Mouse (Mus musculus): ENCODE measurements around the gene Trmt10a. TPM values are rescaled to one million over a fixed set of nuclear protein-coding genes. Genes with fewer than 3 reads are reported as not detected.

Trmt10a gene
- polyA plus RNA-seq, 1 experiment from 2014 or later, result 13.6 TPM

DNA sequence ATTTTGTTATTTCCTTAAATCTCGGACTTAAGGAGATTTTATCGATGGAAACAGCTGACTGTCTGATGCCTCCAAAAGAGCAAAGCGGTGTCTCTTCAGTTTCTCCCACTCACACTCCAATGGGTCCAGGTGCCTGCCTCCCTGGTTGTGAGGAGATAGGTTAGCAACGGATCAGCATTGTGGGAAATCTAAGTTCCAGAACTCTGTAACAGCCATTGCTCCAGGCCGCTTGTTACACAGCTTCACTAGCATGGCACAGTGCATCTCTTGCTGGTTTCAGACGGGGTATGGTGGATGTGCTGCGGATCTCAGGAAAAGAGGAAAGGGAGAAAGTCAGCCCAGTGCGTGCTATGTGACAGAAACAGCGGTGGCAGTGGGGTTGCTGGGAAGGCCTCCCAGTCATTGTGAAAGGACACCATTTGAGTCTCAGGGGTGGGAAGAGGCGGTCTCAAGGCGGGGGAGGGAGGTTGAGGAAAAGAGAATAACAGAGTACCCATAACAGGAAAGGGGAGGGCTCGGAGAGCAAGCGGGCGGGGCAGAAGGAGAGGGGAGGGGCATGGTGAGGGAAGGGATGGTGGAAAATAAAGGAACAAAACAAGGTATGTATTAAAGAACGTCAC is 50.5 kb downstream of the Trmt10a start, which contains the start of gene 4930579F01Rik:
Gene 4930579F01Rik, minus strand, starts transcription at position 143 of the 620 bp plus-strand sequence.
- Histone ChIP-seq H3K36me3 (ENCODE audit: control insufficient read depth, insufficient read depth, low read length) (no peaks in the 10 kb centered on the region), H3K9ac (ENCODE audit: low read length) (no peak within 1 kb of the TSS), H3K4me1 (replicated peaks; ENCODE audit: control insufficient read depth, insufficient read depth, low read length) (no peaks in the 10 kb centered on the region), H3K27me3 (replicated peaks; ENCODE audit: control insufficient read depth, insufficient read depth, low read length) (no peaks in the 10 kb centered on the region), H3K4me3 (ENCODE audit: low read depth, low read length) (no peak within 1 kb of the TSS), H3K4me2 (ENCODE audit: low read length) (no peak within 1 kb of the TSS), H3K9me3 (ENCODE audit: control insufficient read depth, low read length) (no peaks in the 10 kb centered on the region), H3K27ac (ENCODE audit: low read depth) (no peak within 1 kb of the TSS)
- ATAC-seq (replicated peaks; ENCODE audit: low FRiP score, low TSS enrichment, low read depth) (no peak), DNase-seq (ENCODE audit: low spot score) (no peak)
- WGBS, result 82% methylated on average over 15 of the region's 15 CpGs

DNA sequence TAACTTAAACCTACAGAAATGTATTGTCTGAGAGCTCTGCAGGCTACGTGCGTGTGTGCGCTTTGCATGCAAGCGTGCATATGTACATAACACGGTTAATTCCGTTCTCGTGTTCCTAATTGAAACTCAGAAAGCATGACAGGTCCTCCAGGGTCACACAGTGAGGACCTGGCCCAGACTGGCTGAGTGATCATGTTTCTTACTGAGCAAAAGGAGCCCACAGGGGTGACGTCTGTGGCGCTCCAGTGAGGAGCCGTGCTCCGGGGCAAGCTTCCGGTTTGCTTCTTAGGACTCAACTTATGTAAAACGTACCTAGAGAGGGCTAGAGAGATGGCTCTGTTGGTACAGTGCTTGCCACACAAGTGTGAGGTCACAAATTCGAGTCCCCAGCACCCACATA is 53.8 kb downstream of the Trmt10a start:
- DNase-seq (ENCODE audit: low spot score) (no peak), ATAC-seq (replicated peaks; ENCODE audit: low FRiP score, low TSS enrichment, low read depth) (no peak)
- 84% methylated on average over 14 of the region's 14 CpGs for WGBS
- Histone ChIP-seq H3K9ac (ENCODE audit: low read length) (no peak overlapping the region), H3K4me3 (ENCODE audit: low read depth, low read length) (no peak overlapping the region), H3K27ac (ENCODE audit: low read depth) (no peak overlapping the region), H3K27me3 (replicated peaks; ENCODE audit: control insufficient read depth, insufficient read depth, low read length) (no peaks in the 10 kb centered on the region), H3K36me3 (ENCODE audit: control insufficient read depth, insufficient read depth, low read length) (no peaks in the 10 kb centered on the region), H3K4me1 (replicated peaks; ENCODE audit: control insufficient read depth, insufficient read depth, low read length) (no peaks in the 10 kb centered on the region), H3K9me3 (ENCODE audit: control insufficient read depth, low read length) (no peaks in the 10 kb centered on the region), H3K4me2 (ENCODE audit: low read length) (no peak overlapping the region)

DNA sequence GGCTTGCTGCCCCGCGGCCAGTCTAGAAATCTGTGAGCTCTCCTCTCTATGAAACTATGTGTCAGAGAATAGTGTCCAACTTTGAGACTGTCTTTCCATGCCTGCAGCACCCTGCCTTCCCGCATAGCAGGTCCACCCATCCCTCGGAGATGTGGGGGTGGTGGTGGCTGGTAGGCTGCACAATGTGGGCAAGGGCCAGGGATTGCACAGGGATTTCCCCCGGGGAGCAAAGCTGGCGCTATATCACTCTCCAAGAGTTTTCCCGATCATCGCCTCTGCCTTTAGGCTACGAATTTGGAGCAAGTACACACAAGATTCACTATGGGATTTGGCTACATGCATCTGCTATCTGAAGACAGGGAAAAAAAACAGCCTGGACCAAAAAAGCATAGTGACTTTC is 54.3 kb downstream of the Trmt10a start:
- H3K4me1 ChIP-seq (replicated peaks; ENCODE audit: control insufficient read depth, insufficient read depth, low read length), result no peaks in the 10 kb centered on the region
- H3K4me2 ChIP-seq (ENCODE audit: low read length), result no peak overlapping the region
- no peak overlapping the region for H3K27ac ChIP-seq (ENCODE audit: low read depth)
- WGBS, result 68% methylated on average over 9 of the region's 9 CpGs
- no peak overlapping the region for H3K4me3 ChIP-seq (ENCODE audit: low read depth, low read length)
- no peaks in the 10 kb centered on the region for H3K36me3 ChIP-seq (ENCODE audit: control insufficient read depth, insufficient read depth, low read length)
- DNase-seq (ENCODE audit: low spot score) (no peak), ATAC-seq (replicated peaks; ENCODE audit: low FRiP score, low TSS enrichment, low read depth) (no peak)
- H3K9me3 ChIP-seq (ENCODE audit: control insufficient read depth, low read length), result no peaks in the 10 kb centered on the region
- H3K27me3 ChIP-seq (replicated peaks; ENCODE audit: control insufficient read depth, insufficient read depth, low read length), result no peaks in the 10 kb centered on the region
- H3K9ac ChIP-seq (ENCODE audit: low read length), result no peak overlapping the region

DNA sequence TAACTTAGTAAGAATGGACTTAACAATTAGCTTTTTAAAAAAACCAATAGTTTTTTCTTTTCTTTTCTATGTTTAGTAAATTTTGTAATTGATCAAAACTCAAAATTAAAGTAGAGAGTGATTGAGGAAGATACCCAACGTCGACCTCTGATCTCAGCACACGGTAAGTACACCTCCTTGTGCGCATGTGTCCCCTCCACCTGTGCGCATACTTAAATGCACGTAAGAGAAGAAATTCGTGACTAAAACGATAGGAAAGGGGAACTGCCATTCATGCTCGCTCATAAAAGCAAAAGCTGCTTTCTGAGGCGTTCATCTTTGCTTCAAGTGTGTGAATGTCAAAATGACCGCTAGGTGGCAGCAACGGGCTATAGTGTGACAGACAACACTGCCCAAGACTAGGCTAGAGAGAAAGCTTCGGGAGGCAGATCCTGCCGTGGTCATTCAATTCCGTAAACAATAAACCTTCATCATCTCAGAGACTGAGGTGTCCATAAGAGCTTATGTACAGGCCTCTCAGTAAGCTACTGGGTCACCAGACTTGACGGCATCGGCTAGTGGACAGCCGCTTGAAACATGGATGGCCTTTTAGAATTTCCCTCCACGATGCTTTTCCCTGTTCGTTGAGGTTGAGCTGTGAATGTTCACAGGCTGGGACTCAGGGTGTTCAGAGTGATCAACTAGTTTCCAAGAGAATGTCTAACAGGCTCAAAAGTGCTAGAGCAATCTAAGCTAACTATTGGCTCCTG is 54.9 kb downstream of the Trmt10a start:
- Histone ChIP-seq H3K4me3 (ENCODE audit: low read depth, low read length) (no peak overlapping the region), H3K9ac (ENCODE audit: low read length) (no peak overlapping the region), H3K9me3 (ENCODE audit: control insufficient read depth, low read length) (no peaks in the 10 kb centered on the region), H3K36me3 (ENCODE audit: control insufficient read depth, insufficient read depth, low read length) (no peaks in the 10 kb centered on the region), H3K27me3 (replicated peaks; ENCODE audit: control insufficient read depth, insufficient read depth, low read length) (no peaks in the 10 kb centered on the region), H3K27ac (ENCODE audit: low read depth) (no peak overlapping the region), H3K4me1 (replicated peaks; ENCODE audit: control insufficient read depth, insufficient read depth, low read length) (no peaks in the 10 kb centered on the region), H3K4me2 (ENCODE audit: low read length) (peak overlapping the region; percentile 36)
- ATAC-seq (replicated peaks; ENCODE audit: low FRiP score, low TSS enrichment, low read depth) (peak; percentile 95), DNase-seq (ENCODE audit: low spot score) (peak; percentile 96)
- 28% methylated on average over 20 of the region's 20 CpGs for WGBS

DNA sequence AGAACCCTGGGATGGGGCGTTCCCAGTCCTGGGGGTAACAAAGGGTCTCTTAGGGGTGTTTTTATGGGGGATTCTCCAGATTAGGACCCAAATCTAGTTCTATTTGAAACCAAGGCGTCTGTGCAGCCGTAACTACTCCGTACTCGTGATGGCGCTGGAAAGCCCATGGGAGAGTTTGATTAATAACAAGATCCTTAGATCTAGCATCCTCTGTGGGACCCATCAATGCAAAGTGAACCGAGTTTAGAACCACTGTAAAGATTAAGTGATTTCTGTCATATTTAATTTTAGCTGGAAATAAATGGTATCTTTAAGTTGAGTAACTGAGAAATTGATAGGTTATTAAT is 55.4 kb downstream of the Trmt10a start:
- no peak for DNase-seq (ENCODE audit: low spot score)
- Histone ChIP-seq H3K9me3 (ENCODE audit: control insufficient read depth, low read length) (no peaks in the 10 kb centered on the region), H3K4me3 (ENCODE audit: low read depth, low read length) (no peak overlapping the region), H3K27me3 (replicated peaks; ENCODE audit: control insufficient read depth, insufficient read depth, low read length) (no peaks in the 10 kb centered on the region), H3K9ac (ENCODE audit: low read length) (no peak overlapping the region), H3K36me3 (ENCODE audit: control insufficient read depth, insufficient read depth, low read length) (no peaks in the 10 kb centered on the region), H3K4me1 (replicated peaks; ENCODE audit: control insufficient read depth, insufficient read depth, low read length) (no peaks in the 10 kb centered on the region), H3K27ac (ENCODE audit: low read depth) (no peak overlapping the region), H3K4me2 (ENCODE audit: low read length) (no peak overlapping the region)
- 77% methylated on average over 7 of the region's 7 CpGs for WGBS
- peak; percentile 23; the same call in 1 of the 2 replicates for ATAC-seq (replicated peaks; ENCODE audit: low FRiP score, low TSS enrichment, low read depth)

DNA sequence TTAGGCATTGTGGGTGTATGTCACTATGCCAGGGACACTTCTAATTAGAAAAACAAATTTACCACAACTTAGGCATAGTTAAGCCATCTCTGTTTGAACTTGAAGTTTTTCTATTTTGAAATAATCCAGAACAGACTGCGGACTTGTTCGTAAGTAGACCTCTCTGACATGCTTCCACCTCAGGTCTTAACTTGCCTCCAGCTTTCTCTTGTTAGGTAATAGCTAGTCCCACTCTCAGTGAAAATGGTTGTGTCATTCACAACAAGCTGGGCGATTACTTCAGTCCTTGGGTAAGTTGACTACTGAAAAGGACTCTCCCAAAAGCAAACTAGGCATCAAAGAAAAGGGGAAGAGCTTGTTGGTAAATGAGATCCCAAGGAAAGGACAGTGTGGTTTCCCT is 65.6 kb downstream of the Trmt10a start:
- Histone ChIP-seq H3K4me3 (ENCODE audit: low read depth, low read length) (no peak overlapping the region), H3K4me2 (ENCODE audit: low read length) (no peak overlapping the region), H3K9ac (ENCODE audit: low read length) (no peak overlapping the region), H3K36me3 (ENCODE audit: control insufficient read depth, insufficient read depth, low read length) (no peaks in the 10 kb centered on the region), H3K27ac (ENCODE audit: low read depth) (no peak overlapping the region), H3K27me3 (replicated peaks; ENCODE audit: control insufficient read depth, insufficient read depth, low read length) (no peaks in the 10 kb centered on the region), H3K4me1 (replicated peaks; ENCODE audit: control insufficient read depth, insufficient read depth, low read length) (no peaks in the 10 kb centered on the region), H3K9me3 (ENCODE audit: control insufficient read depth, low read length) (no peaks in the 10 kb centered on the region)
- DNase-seq (ENCODE audit: low spot score) (no peak), ATAC-seq (replicated peaks; ENCODE audit: low FRiP score, low TSS enrichment, low read depth) (no peak)
- WGBS, result 92% methylated on average over 3 of the region's 3 CpGs

Other genes starting within 250 kb of the Trmt10a start
- 106 and 110 TPM in 2 replicates for gene Lamtor3, start 224.9 kb upstream of the Trmt10a start, polyA plus RNA-seq (2014; fragmentation: Nextera tagmentation; extraction: Ambion mirVana)
- gene Dapp1, start 161.9 kb upstream of the Trmt10a start, polyA plus RNA-seq (2014; fragmentation: Nextera tagmentation; extraction: Ambion mirVana), result 14.4 and 14.5 TPM in 2 replicates
- 0.07 and 0.13 TPM in 2 replicates for gene 1110002E22Rik, start 78.4 kb upstream of the Trmt10a start, polyA plus RNA-seq (2014; fragmentation: Nextera tagmentation; extraction: Ambion mirVana)
- 0.19 and 0.31 TPM in 2 replicates for gene Gm5105, start 76.1 kb upstream of the Trmt10a start, polyA plus RNA-seq (2014; fragmentation: Nextera tagmentation; extraction: Ambion mirVana)
- gene Mttp, start 1.5 kb downstream of the Trmt10a start, polyA plus RNA-seq (2014; fragmentation: Nextera tagmentation; extraction: Ambion mirVana), result 45.3 and 58.6 TPM in 2 replicates
- 0.30 TPM in 1 of 2 replicates, not detected in the other for gene 4930579F01Rik, start 50.4 kb downstream of the Trmt10a start, polyA plus RNA-seq (2014; fragmentation: Nextera tagmentation; extraction: Ambion mirVana)
- gene Adh7, start 74.3 kb downstream of the Trmt10a start, polyA plus RNA-seq (2014; fragmentation: Nextera tagmentation; extraction: Ambion mirVana), result not detected in 2 replicates
- gene Adh1, start 117.5 kb downstream of the Trmt10a start, polyA plus RNA-seq (2014; fragmentation: Nextera tagmentation; extraction: Ambion mirVana), result 14.9 and 22.9 TPM in 2 replicates
- 0.31 TPM in 2 replicates for gene Adh6a, start 169.8 kb downstream of the Trmt10a start, polyA plus RNA-seq (2014; fragmentation: Nextera tagmentation; extraction: Ambion mirVana)
- gene Adh6b, start 198.3 kb downstream of the Trmt10a start, polyA plus RNA-seq (2014; fragmentation: Nextera tagmentation; extraction: Ambion mirVana), result 0.11 TPM in 1 of 2 replicates, not detected in the other

Measured in intestine, embryonic 14.5 days (tissue).